Mouse (Mus musculus): ENCODE results near the gene Nup85.

Gene Nup85

GRCm38 (mm10) chr11:115632247-115632646 lies 68.0 kb downstream of the Nup85 start:
- CTCF ChIA-PET = interaction anchor here (0.6 to 1.7 kb wide), 4 partner anchors 8 to 1965 kb away, joined by 3 to 7 read pairs (median 4); no protein-coding TSS in a partner anchor

- CTCF ChIA-PET = interaction anchor here (0.6 to 1.3 kb wide), 2 partner anchors 51 to 1965 kb away, joined by 3 to 4 read pairs; no protein-coding TSS in a partner anchor
These were observed 68.6 kb downstream of the Nup85 start for GRCm38 (mm10) chr11:115632862-115633261.

All from spleen, embryonic (tissue).